Comparison of ENCODE assay signal across 9 mouse cellular contexts in genomic region chr14:79486993-79487731, GRCm38 (mm10). TPM values are rescaled to one million over a fixed set of nuclear protein-coding genes. Genes with fewer than 3 reads are reported as not detected.
DNase-seq lines count a peak whose midpoint lies in the region; ATAC-seq lines count a peak whose summit lies in the region.
"Had no signal": no experiment of that assay in that cellular context is flagged by ENCODE, and none has a peak within 500 bp of the region (broad histone marks: within the 10 kb centered on the region; RNA-seq: fewer than 3 reads in every experiment).

No protein-coding gene starts in this region.

- WGBS in embryonic facial prominence, embryonic 11.5 days: 4% methylated on average over 19 of the region's 19 CpGs
- 9% methylated on average over 19 of the region's 19 CpGs for WGBS in stomach, embryonic 16.5 days

- peak; percentile 32; the same call in 1 of the 2 replicates for ATAC-seq in embryonic facial prominence, embryonic 11.5 days (replicated peaks; ENCODE audit: insufficient number of reproducible peaks, low FRiP score, low TSS enrichment, low read depth)
- ATAC-seq in stomach, embryonic 16.5 days (ENCODE audit: insufficient read depth, low FRiP score): no peak

- peaks cover 2% of the 10 kb centered on the region for H3K4me1 ChIP-seq in embryonic facial prominence, embryonic 11.5 days (ENCODE audit: control insufficient read depth, insufficient read depth, low read length)
- peaks cover 47% of the 10 kb centered on the region for H3K4me1 ChIP-seq in stomach, embryonic 16.5 days (ENCODE audit: control insufficient read depth, insufficient read depth, low read length)

- intact Hi-C loops in heart, postnatal 36 days (cut with DNase I): loop anchor here (2.0 kb wide), 1 partner anchor 48 kb away; no protein-coding TSS in a partner anchor
- intact Hi-C loops in left cerebral cortex, postnatal 14 days (cut with DNase I): no loop called here

- no peak overlapping the region for H3K9ac ChIP-seq in embryonic facial prominence, embryonic 11.5 days (replicated peaks; ENCODE audit: low read length)
- peak overlapping the region; percentile 49 for H3K9ac ChIP-seq in stomach, embryonic 16.5 days (ENCODE audit: low read length)

- H3K36me3 ChIP-seq in embryonic facial prominence, embryonic 11.5 days (replicated peaks; ENCODE audit: control insufficient read depth, insufficient read depth, low read depth, low read length): no peaks in the 10 kb centered on the region
- H3K36me3 ChIP-seq in stomach, embryonic 16.5 days (ENCODE audit: control insufficient read depth, insufficient read depth, low read length): no peaks in the 10 kb centered on the region

- H3K9me3 ChIP-seq in embryonic facial prominence, embryonic 11.5 days (replicated peaks; ENCODE audit: control insufficient read depth, low read length): no peaks in the 10 kb centered on the region
- no peaks in the 10 kb centered on the region for H3K9me3 ChIP-seq in stomach, embryonic 16.5 days (replicated peaks; ENCODE audit: control insufficient read depth, low read length)

- peak; percentile 58 for DNase-seq in adrenal gland, adult 2 months
- no peak for DNase-seq in adrenal gland, adult 8-10 months
- DNase-seq in T-cell, adult 2 months (ENCODE audit: low spot score): peak; percentile 34
- DNase-seq in embryonic facial prominence, embryonic 11.5 days (ENCODE audit: low spot score): peak; percentile 67
- DNase-seq in heart, postnatal 36 days: peak; percentile 45 to 53
- DNase-seq in left cerebral cortex, postnatal 14 days (ENCODE audit: low spot score in 2 of 2): peak; percentile 44 to 49
- peak; percentile 37 for DNase-seq in mesoderm, embryonic 11.5 days (ENCODE audit: low read depth, low spot score)

- H3K27ac ChIP-seq in embryonic facial prominence, embryonic 11.5 days (replicated peaks; ENCODE audit: low read depth, low read length): 0 out of 2 replicates have a peak overlapping the region, but pooled peaks have one; percentile 10
- peak overlapping the region; percentile 64 for H3K27ac ChIP-seq in stomach, embryonic 16.5 days (ENCODE audit: low read length)
- H3K27ac ChIP-seq: macrophage had no signal

- H3K4me2 ChIP-seq in embryonic facial prominence, embryonic 11.5 days (ENCODE audit: low read depth, low read length): peak overlapping the region; percentile 49
- peak overlapping the region; percentile 52 for H3K4me2 ChIP-seq in stomach, embryonic 16.5 days (ENCODE audit: low read depth, low read length)

- H3K27me3 ChIP-seq in embryonic facial prominence, embryonic 11.5 days (ENCODE audit: control insufficient read depth, insufficient read depth, low read length): no peaks in the 10 kb centered on the region
- H3K27me3 ChIP-seq in stomach, embryonic 16.5 days (ENCODE audit: control insufficient read depth, insufficient read depth, low read length): no peaks in the 10 kb centered on the region

- H3K4me3 ChIP-seq in embryonic facial prominence, embryonic 11.5 days (ENCODE audit: low read depth, low read length): peak overlapping the region; percentile 23
- peak overlapping the region; percentile 41 for H3K4me3 ChIP-seq in stomach, embryonic 16.5 days (replicated peaks; ENCODE audit: low read length)

RNA-seq across cellular contexts. Expression of gene Wbp4, which starts 5.8 kb away (rescaled TPM):
- 10 to 100 TPM; 37.9 to 41.6 TPM for total RNA-seq in adrenal gland, adult 2 months (2021)
- 4.5 and 5.0 TPM in 2 replicates for polyA plus RNA-seq in adrenal gland, adult 2 months (2012; rRNA removed)
- 10 to 100 TPM; 34.7 to 40.1 (median 36.8) TPM for total RNA-seq in adrenal gland, adult 8-10 months (2022)
- 62.6 and 69.4 TPM in 2 replicates for polyA plus RNA-seq in embryonic facial prominence, embryonic 11.5 days (2014; fragmentation: Nextera tagmentation; extraction: Ambion mirVana)
- 10 to 100 TPM; 20.7 to 22.0 TPM for total RNA-seq in heart, postnatal 36 days (2021)
- 10 to 100 TPM; 40.9 to 44.9 TPM for total RNA-seq in left cerebral cortex, postnatal 14 days (2021)
- polyA plus RNA-seq in stomach, embryonic 16.5 days (2015; fragmentation: Nextera tagmentation; extraction: Ambion mirVana): 32.4 and 36.4 TPM in 2 replicates

RNA-seq across cellular contexts. Expression of gene Elf1, which starts 6.2 kb away (rescaled TPM):
- total RNA-seq in adrenal gland, adult 2 months (2021): 10 to 100 TPM; 18.0 to 26.6 TPM
- 6.5 and 7.5 TPM in 2 replicates for polyA plus RNA-seq in adrenal gland, adult 2 months (2012; rRNA removed)
- 10 to 100 TPM; 20.9 to 24.7 (median 21.4) TPM for total RNA-seq in adrenal gland, adult 8-10 months (2022)
- 8.3 and 10.1 TPM in 2 replicates for polyA plus RNA-seq in embryonic facial prominence, embryonic 11.5 days (2014; fragmentation: Nextera tagmentation; extraction: Ambion mirVana)
- 10 to 100 TPM; 13.8 to 17.4 TPM for total RNA-seq in heart, postnatal 36 days (2021)
- 1 to 10 TPM; 4.3 to 5.4 TPM for total RNA-seq in left cerebral cortex, postnatal 14 days (2021)
- polyA plus RNA-seq in stomach, embryonic 16.5 days (2015; fragmentation: Nextera tagmentation; extraction: Ambion mirVana): 18.0 and 19.2 TPM in 2 replicates

RNA-seq across cellular contexts. Expression of gene Kbtbd6, which starts 35.5 kb away (rescaled TPM):
- under 1 TPM; 0.12 to 0.28 TPM for total RNA-seq in adrenal gland, adult 2 months (2021)
- 0.51 and 0.55 TPM in 2 replicates for polyA plus RNA-seq in adrenal gland, adult 2 months (2012; rRNA removed)
- under 1 TPM in 3 of 4 experiments, not detected in 1; 0.17 to 0.26 (median 0.18) TPM for total RNA-seq in adrenal gland, adult 8-10 months (2022)
- polyA plus RNA-seq in embryonic facial prominence, embryonic 11.5 days (2014; fragmentation: Nextera tagmentation; extraction: Ambion mirVana): 6.3 and 7.4 TPM in 2 replicates
- total RNA-seq in heart, postnatal 36 days (2021): under 1 TPM; 0.16 to 0.17 TPM
- 1 to 10 TPM in 1 of 2 experiments, under 1 TPM in 1; 0.99 to 1.4 TPM for total RNA-seq in left cerebral cortex, postnatal 14 days (2021)
- polyA plus RNA-seq in stomach, embryonic 16.5 days (2015; fragmentation: Nextera tagmentation; extraction: Ambion mirVana): 1.4 and 1.8 TPM in 2 replicates
